10 mouse cellular contexts compared by ENCODE assay signal in genomic region chr4:94554955-94555494, GRCm38 (mm10). TPM values are rescaled to one million over a fixed set of nuclear protein-coding genes. Genes with fewer than 3 reads are reported as not detected.
DNase-seq lines count a peak whose midpoint lies in the region; ATAC-seq lines count a peak whose summit lies in the region.
"Had no signal": no experiment of that assay in that cellular context is flagged by ENCODE, and none has a peak within 500 bp of the region (broad histone marks: within the 10 kb centered on the region; RNA-seq: fewer than 3 reads in every experiment).

No protein-coding gene starts in this region.

- H3K9ac ChIP-seq in neural tube, embryonic 11.5 days (ENCODE audit: low read length), result no peak overlapping the region
- H3K9ac ChIP-seq in embryonic facial prominence, embryonic 15.5 days, result no peak overlapping the region

- no peak for DNase-seq in neural tube, embryonic 11.5 days (ENCODE audit: low spot score)
- DNase-seq in neural tube, embryonic 10.5 days (ENCODE audit: extremely low spot score, low spot score), result no peak
- DNase-seq in liver, result peak; percentile 60
- DNase-seq in adrenal gland, postnatal 14 days, result no peak
- DNase-seq in cerebellum, postnatal 10 days, result no peak
- DNase-seq in cerebellum, postnatal 36 days, result no peak
- DNase-seq: adrenal gland, postnatal 25 days; right cerebral cortex, postnatal 14 days had no signal

- WGBS in neural tube, embryonic 11.5 days, result 93% methylated on average over 5 of the region's 5 CpGs
- WGBS in embryonic facial prominence, embryonic 15.5 days, result 91% methylated on average over 5 of the region's 5 CpGs

- H3K4me1 ChIP-seq in neural tube, embryonic 11.5 days (ENCODE audit: control insufficient read depth, insufficient read depth, low read length), result no peaks in the 10 kb centered on the region
- H3K4me1 ChIP-seq in embryonic facial prominence, embryonic 15.5 days, result peaks cover 10% of the 10 kb centered on the region; the same call in 1 of the 2 replicates

- H3K36me3 ChIP-seq in neural tube, embryonic 11.5 days (ENCODE audit: control insufficient read depth, insufficient read depth, low read length), result no peaks in the 10 kb centered on the region
- H3K36me3 ChIP-seq in embryonic facial prominence, embryonic 15.5 days, result no peaks in the 10 kb centered on the region

- H3K27ac ChIP-seq in neural tube, embryonic 11.5 days (ENCODE audit: low read depth, low read length), result no peak overlapping the region
- H3K27ac ChIP-seq in embryonic facial prominence, embryonic 15.5 days (replicated peaks), result no peak overlapping the region

- H3K4me2 ChIP-seq in neural tube, embryonic 11.5 days (ENCODE audit: low read depth), result peak overlapping the region; percentile 56
- H3K4me2 ChIP-seq in embryonic facial prominence, embryonic 15.5 days (replicated peaks), result 0 out of 2 replicates have a peak overlapping the region, but pooled peaks have one; percentile 49

- H3K9me3 ChIP-seq in neural tube, embryonic 11.5 days (ENCODE audit: control insufficient read depth, low read length), result no peaks in the 10 kb centered on the region
- H3K9me3 ChIP-seq in embryonic facial prominence, embryonic 15.5 days (replicated peaks), result no peaks in the 10 kb centered on the region

- H3K4me3 ChIP-seq in neural tube, embryonic 11.5 days (ENCODE audit: low read depth, low read length), result no peak overlapping the region
- H3K4me3 ChIP-seq in embryonic facial prominence, embryonic 15.5 days (replicated peaks), result no peak overlapping the region

- H3K27me3 ChIP-seq in neural tube, embryonic 11.5 days (ENCODE audit: control insufficient read depth, insufficient read depth, low read length), result no peaks in the 10 kb centered on the region
- no peaks in the 10 kb centered on the region for H3K27me3 ChIP-seq in embryonic facial prominence, embryonic 15.5 days

- no peak for ATAC-seq in neural tube, embryonic 11.5 days (ENCODE audit: insufficient read depth, low FRiP score, low TSS enrichment)
- no peak for ATAC-seq in embryonic facial prominence, embryonic 15.5 days (ENCODE audit: insufficient number of reproducible peaks, low FRiP score, low TSS enrichment, low read depth)

RNA-seq across cellular contexts. Expression of gene Gm10306, which starts 1.3 kb away (rescaled TPM):
- not detected in 2 replicates for polyA plus RNA-seq in neural tube, embryonic 11.5 days (2014; fragmentation: Nextera tagmentation; extraction: Ambion mirVana)
- 0.58 TPM in 1 of 2 replicates, not detected in the other for polyA plus RNA-seq in embryonic facial prominence, embryonic 15.5 days (2015; fragmentation: Nextera tagmentation; extraction: Ambion mirVana)
- not detected in 2 replicates for total RNA-seq in adrenal gland, postnatal 14 days (2021)
- total RNA-seq: adrenal gland, postnatal 25 days; liver, adult 2 months had no signal
- polyA plus RNA-seq: liver, adult 2 months had no signal

RNA-seq across cellular contexts. Expression of gene Caap1, which starts 1.6 kb away (rescaled TPM):
- polyA plus RNA-seq in neural tube, embryonic 11.5 days (2014; fragmentation: Nextera tagmentation; extraction: Ambion mirVana), result 25.8 and 29.5 TPM in 2 replicates
- polyA plus RNA-seq in embryonic facial prominence, embryonic 15.5 days (2015; fragmentation: Nextera tagmentation; extraction: Ambion mirVana), result 17.0 and 18.3 TPM in 2 replicates
- total RNA-seq in adrenal gland, postnatal 14 days (2021), result 10.0 TPM in 2 replicates

RNA-seq across cellular contexts. Expression of gene Plaa, which starts 48.0 kb away (rescaled TPM):
- polyA plus RNA-seq in neural tube, embryonic 11.5 days (2014; fragmentation: Nextera tagmentation; extraction: Ambion mirVana), result 97.4 and 99.0 TPM in 2 replicates
- 55.0 and 59.5 TPM in 2 replicates for polyA plus RNA-seq in embryonic facial prominence, embryonic 15.5 days (2015; fragmentation: Nextera tagmentation; extraction: Ambion mirVana)
- total RNA-seq in adrenal gland, postnatal 14 days (2021), result 59.5 and 66.7 TPM in 2 replicates

RNA-seq across cellular contexts. Expression of gene Ift74, which starts 59.3 kb away (rescaled TPM):
- polyA plus RNA-seq in neural tube, embryonic 11.5 days (2014; fragmentation: Nextera tagmentation; extraction: Ambion mirVana), result 57.2 and 58.2 TPM in 2 replicates
- polyA plus RNA-seq in embryonic facial prominence, embryonic 15.5 days (2015; fragmentation: Nextera tagmentation; extraction: Ambion mirVana), result 32.9 and 37.8 TPM in 2 replicates
- total RNA-seq in adrenal gland, postnatal 14 days (2021), result 15.9 and 18.6 TPM in 2 replicates
